Mouse (Mus musculus) G1E (cell line): Measurements from ENCODE around the gene Wnt4. TPM values are rescaled to one million over a fixed set of nuclear protein-coding genes. Genes with fewer than 3 reads are reported as not detected.

Source experiments
- ATAC-seq: 2 replicates; pipeline ENCODE4 v1.8.0; 2016; ENCODE audit warnings: mild to moderate bottlenecking; ENCODE audit not compliant: insufficient number of reproducible peaks, poor library complexity, low FRiP score, severe bottlenecking; ENCODE audit errors: extremely low read depth
- DNase-seq: peaks from one replicate; pipeline ENCODE4 v3.0.0; 2012; ENCODE audit warnings: low spot score
- H3K27me3 ChIP-seq: 2 replicates; pipeline ENCODE4 v1.6.1; 2012; ENCODE audit warnings: mild to moderate bottlenecking, low read length, inconsistent platforms; ENCODE audit not compliant: insufficient read depth
- H3K36me3 ChIP-seq: replicated peaks from 2 replicates; pipeline ENCODE3; 2012; ENCODE audit warnings: mild to moderate bottlenecking, inconsistent platforms
- H3K4me1 ChIP-seq: 2 replicates; pipeline ENCODE4 v1.6.1; 2012; ENCODE audit warnings: low read depth, low read length, inconsistent platforms, mixed read lengths; ENCODE audit not compliant: insufficient read depth
- H3K4me3 ChIP-seq: 2 replicates; pipeline ENCODE4 v1.5.1; 2012; ENCODE audit warnings: low read depth, mild to moderate bottlenecking, inconsistent platforms, low read length, moderate library complexity, mixed read lengths
- H3K9me3 ChIP-seq: replicated peaks from 2 replicates; pipeline ENCODE4 v1.6.1; 2012; ENCODE audit warnings: inconsistent platforms
- CTCF ChIP-seq: IDR thresholded peaks from 2 replicates; pipeline ENCODE4 v1.5.1; 2012; ENCODE audit warnings: low read depth, low read length, inconsistent platforms, mixed read lengths
- GATA1 ChIP-seq: IDR thresholded peaks from 2 replicates; pipeline ENCODE4 v1.6.1; 2012; ENCODE audit warnings: borderline replicate concordance, low read length, inconsistent platforms, mixed read lengths
- GATA2 ChIP-seq: IDR thresholded peaks from 2 replicates; pipeline ENCODE4 v1.6.1; 2012; ENCODE audit warnings: low read depth, low read length, inconsistent platforms, borderline replicate concordance
- POLR2AphosphoS5 ChIP-seq: IDR thresholded peaks from 2 replicates; pipeline ENCODE4 v1.6.1; 2012; ENCODE audit warnings: low read depth, low read length, inconsistent platforms; ENCODE audit not compliant: insufficient replicate concordance
- TAL1 ChIP-seq: conservative IDR thresholded peaks from 2 replicates; pipeline ENCODE4 v1.6.1; 2012; ENCODE audit warnings: low read depth, low read length, inconsistent platforms, mixed read lengths
- polyA plus RNA-seq: library from polyadenylated mRNA; stranded (reverse); fragments of >175 nt; gene quantifications from 2 replicates; pipeline ENCODE4 v1.2.3, GENCODE M21; 2012
- total RNA-seq, 2 experiments: library from RNA; stranded (forward) in 1 of 2; stranded (reverse) in 1 of 2; fragments of 200-1000 nt in 1 of 2; fragments of >200 nt in 1 of 2; fragmentation: Nextera tagmentation in 1 of 2; gene quantifications; 2 replicates each; pipeline ENCODE4 v1.2.3; 2014 to 2017

Gene Wnt4
- total and polyA plus RNA-seq, 3 experiments: 0.11 TPM; not detected in 2

DNA sequence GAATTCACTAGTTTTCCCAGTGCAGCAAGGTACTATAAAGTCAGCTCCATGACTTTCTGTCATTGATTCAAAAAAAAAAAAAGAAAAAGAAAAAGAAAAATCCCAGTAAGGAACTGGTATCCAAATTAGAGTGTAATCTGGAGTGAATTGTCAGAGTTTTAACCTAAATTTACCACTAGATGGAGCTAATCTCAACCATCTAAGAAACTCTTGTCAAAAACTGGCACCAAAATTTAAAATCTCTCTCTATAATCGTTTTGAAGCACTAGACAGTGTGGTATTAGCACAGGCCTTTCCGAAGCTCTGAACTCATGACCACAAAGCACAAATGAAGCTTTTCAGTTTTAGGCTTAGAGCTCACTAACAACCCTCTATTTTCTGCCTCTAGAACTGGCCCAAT lies 36.2 kb downstream of the Wnt4 start:
- H3K36me3 ChIP-seq: peaks cover 86% of the 10 kb centered on the region
- no peak for ATAC-seq
- no peaks in the 10 kb centered on the region for H3K9me3 ChIP-seq
- TF ChIP-seq TAL1: no peak
- no peak for TF ChIP-seq GATA1
- TF ChIP-seq POLR2AphosphoS5: no peak
- TF ChIP-seq CTCF: no peak
- no peak for TF ChIP-seq GATA2
- no peaks in the 10 kb centered on the region for H3K4me1 ChIP-seq
- no peaks in the 10 kb centered on the region for H3K27me3 ChIP-seq
- H3K4me3 ChIP-seq: no peak overlapping the region
- peak; percentile 31 for DNase-seq

DNA sequence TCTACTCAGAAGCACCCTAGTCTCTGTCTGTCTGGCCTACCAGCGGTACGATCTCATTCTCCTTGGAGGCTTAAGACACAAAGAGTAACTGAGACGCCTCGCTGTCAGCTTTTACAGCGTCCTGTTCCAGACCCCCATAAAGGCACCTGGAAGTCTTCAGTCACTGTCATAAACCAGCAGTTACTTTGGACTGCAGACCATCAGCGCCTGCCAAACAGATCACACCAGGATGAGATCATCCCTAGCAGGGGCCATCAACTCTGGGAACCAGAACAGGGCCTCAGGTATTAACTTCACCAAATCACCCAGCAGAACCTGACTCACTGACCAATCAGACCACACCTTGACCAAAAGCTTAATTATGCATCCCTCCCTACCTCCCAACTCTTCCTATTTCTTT lies 37.3 kb downstream of the Wnt4 start:
- Histone ChIP-seq H3K27me3 (no peaks in the 10 kb centered on the region), H3K4me1 (no peaks in the 10 kb centered on the region), H3K4me3 (no peak overlapping the region), H3K36me3 (peaks cover 86% of the 10 kb centered on the region), H3K9me3 (no peaks in the 10 kb centered on the region)
- DNase-seq (no peak), ATAC-seq (no peak)
- TF ChIP-seq POLR2AphosphoS5: no peak
- TF ChIP-seq GATA1: no peak
- TF ChIP-seq TAL1: no peak
- no peak for TF ChIP-seq CTCF
- no peak for TF ChIP-seq GATA2

DNA sequence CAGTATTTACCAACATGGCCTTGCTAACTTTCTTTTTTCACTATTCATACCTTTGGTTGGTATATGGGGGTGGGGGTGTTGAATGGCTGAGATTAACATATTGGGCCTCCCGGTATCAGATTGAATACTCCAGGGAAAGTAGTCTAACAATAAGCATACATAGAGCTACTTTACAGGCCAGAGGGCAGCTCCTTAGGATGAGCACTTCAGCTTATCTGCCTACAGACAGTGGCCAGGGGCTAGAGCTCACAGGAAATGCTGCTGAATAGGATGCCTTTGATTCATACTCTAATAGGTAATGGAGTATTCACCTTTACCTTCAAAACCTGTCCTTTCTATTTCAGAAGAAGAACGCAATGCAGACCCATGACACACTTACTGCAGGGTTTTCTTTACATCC lies 37.8 kb downstream of the Wnt4 start:
- no peak for TF ChIP-seq GATA2
- TF ChIP-seq POLR2AphosphoS5: no peak
- no peak for TF ChIP-seq CTCF
- no peak for TF ChIP-seq GATA1
- TF ChIP-seq TAL1: no peak
- no peak overlapping the region for H3K4me3 ChIP-seq
- H3K4me1 ChIP-seq: no peaks in the 10 kb centered on the region
- no peak for DNase-seq
- H3K9me3 ChIP-seq: no peaks in the 10 kb centered on the region
- peaks cover 84% of the 10 kb centered on the region for H3K36me3 ChIP-seq
- H3K27me3 ChIP-seq: no peaks in the 10 kb centered on the region
- ATAC-seq: no peak

DNA sequence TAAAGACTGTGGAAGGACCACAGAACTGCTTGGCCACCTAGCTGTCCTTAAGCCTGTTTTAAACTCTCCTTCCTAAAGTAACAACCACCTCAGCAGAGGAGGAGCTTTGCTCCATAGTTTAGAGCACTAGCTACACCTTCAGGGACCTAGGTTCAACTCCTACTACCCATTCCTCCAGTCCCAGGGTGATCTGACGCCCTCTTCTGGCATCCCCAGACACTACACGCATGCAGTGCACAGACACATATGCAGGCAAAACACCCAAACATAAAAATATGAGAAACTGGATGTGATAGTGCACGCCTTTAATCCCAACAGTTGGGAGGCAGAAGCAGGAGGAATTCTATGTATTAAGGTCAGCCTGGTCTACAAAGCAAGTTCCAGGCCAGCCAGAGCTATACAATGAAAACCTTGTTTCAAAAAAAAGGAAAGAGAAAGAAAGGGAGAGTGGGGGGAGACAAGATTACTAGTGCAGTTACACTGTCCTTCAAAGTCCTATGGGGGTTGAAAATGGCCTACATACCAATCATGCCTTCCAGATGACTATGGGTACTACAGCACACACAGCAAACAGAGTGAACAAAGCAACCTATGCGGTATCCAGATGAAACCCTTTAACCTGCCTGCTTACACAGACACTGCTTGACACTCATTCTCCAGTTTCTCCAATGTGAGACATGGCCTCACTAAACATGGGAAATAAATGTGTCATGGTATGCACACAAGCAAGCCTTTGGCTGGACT lies 38.9 kb downstream of the Wnt4 start:
- no peak for DNase-seq
- Histone ChIP-seq H3K27me3 (no peaks in the 10 kb centered on the region), H3K36me3 (peaks cover 84% of the 10 kb centered on the region), H3K4me3 (no peak overlapping the region), H3K9me3 (no peaks in the 10 kb centered on the region), H3K4me1 (no peaks in the 10 kb centered on the region)
- ATAC-seq: no peak
- TF ChIP-seq CTCF (no peak), GATA1 (no peak)

DNA sequence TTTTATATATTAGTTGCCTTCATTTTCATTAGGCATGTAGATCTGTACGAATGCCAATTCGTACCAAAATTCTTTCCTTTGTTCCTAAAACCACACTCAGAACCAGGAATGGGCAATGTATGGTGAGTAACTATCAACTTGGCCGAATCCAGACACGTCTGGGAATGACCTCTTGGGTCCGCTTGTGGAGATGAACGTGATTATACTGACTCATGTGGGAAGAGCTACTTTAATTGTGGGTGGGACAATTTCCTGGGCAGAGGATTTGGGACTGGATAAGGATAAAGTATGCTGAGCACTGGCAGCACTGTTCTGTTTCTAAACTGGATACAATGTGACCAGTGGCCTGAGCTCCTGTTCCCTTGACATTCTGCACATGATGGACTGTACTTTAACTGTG lies 47.6 kb downstream of the Wnt4 start:
- H3K9me3 ChIP-seq: no peaks in the 10 kb centered on the region
- no peak for ATAC-seq
- no peak overlapping the region for H3K4me3 ChIP-seq
- DNase-seq: no peak
- no peak for TF ChIP-seq CTCF
- no peak for TF ChIP-seq GATA1
- TF ChIP-seq GATA2: no peak
- TF ChIP-seq POLR2AphosphoS5: no peak
- no peak for TF ChIP-seq TAL1
- peaks cover 91% of the 10 kb centered on the region for H3K36me3 ChIP-seq
- H3K4me1 ChIP-seq: no peaks in the 10 kb centered on the region
- H3K27me3 ChIP-seq: no peaks in the 10 kb centered on the region

DNA sequence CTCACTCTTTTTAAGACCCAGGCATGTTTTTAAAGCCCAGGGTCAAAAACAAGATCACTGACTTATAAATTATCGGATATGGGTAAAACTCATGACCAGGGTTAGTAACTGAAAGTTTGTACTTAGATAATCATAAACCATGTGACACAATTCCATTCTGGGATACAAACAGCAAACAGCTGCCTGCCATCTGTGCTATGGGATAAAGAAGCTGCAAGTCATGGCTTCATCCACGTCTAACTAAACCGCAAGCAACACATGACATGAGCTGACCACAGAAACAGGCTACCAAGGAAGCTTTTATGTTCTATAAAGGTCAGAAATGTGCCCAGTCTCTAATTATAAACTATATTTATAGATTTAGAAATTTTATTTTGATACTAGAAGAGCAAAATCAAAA lies 49.2 kb downstream of the Wnt4 start:
- no peaks in the 10 kb centered on the region for H3K4me1 ChIP-seq
- peaks cover 84% of the 10 kb centered on the region for H3K36me3 ChIP-seq
- H3K9me3 ChIP-seq: no peaks in the 10 kb centered on the region
- DNase-seq: no peak
- ATAC-seq: no peak
- H3K4me3 ChIP-seq: no peak overlapping the region
- TF ChIP-seq TAL1: 0 out of 2 replicates have a peak, but pooled peaks have one; percentile 10
- TF ChIP-seq GATA2: no peak
- no peaks in the 10 kb centered on the region for H3K27me3 ChIP-seq

DNA sequence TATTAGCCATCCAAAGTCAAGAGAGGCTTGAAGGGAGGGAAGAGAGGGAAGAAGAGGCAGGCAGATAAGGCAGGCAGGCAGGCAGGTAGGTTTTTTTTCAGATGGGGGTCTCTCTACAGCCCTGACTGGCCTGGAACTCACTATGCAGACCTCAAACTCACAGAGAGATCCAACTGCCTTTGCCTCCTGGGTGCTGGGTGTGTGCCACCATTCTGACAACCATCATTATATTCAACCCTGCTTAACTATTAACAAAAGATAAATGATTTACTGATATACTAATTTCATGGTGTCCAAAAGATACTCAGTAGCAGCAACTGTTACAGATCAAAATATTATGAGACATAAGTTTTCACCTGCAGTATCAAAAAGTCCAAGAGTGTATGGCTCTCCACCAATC lies 54.8 kb downstream of the Wnt4 start:
- Histone ChIP-seq H3K9me3 (no peaks in the 10 kb centered on the region), H3K36me3 (peaks cover 86% of the 10 kb centered on the region), H3K4me1 (0 out of 2 replicates have a peak, but pooled peaks cover 2% of the 10 kb centered on the region), H3K4me3 (no peak overlapping the region), H3K27me3 (no peaks in the 10 kb centered on the region)
- TF ChIP-seq POLR2AphosphoS5 (no peak), CTCF (no peak)
- ATAC-seq (no peak), DNase-seq (no peak)
